In genomic region chr11:79519299-79519698, GRCm38 (mm10) we compare ENCODE assay signal across 1 mouse cellular context.
TF ChIP-seq lines count a peak whose summit lies in the region.

No protein-coding gene starts in this region.

TF ChIP-seq in MEL, 35 proteins besides CTCF, POLR2A, EP300 and RAD21 (continued from another document):
- no peak for TF ChIP-seq USF2 (IDR thresholded peaks at IDR 0.05; ENCODE audit: borderline replicate concordance in 1 of 2, insufficient read depth in 1 of 2, low read depth in 1 of 2, low read length in 2 of 2)
- no peak for TF ChIP-seq CHD2 (IDR thresholded peaks at IDR 0.05; ENCODE audit: low read length)
- no peak for TF ChIP-seq E2F4 (IDR thresholded peaks at IDR 0.05; ENCODE audit: borderline replicate concordance, low read depth, low read length)
- TF ChIP-seq TCF12 (IDR thresholded peaks at IDR 0.05; ENCODE audit: low read depth, low read length) = no peak
- TF ChIP-seq NELFE (IDR thresholded peaks at IDR 0.05; ENCODE audit: low read depth, low read length) = no peak
- no peak for TF ChIP-seq MEF2A (IDR thresholded peaks at IDR 0.05; ENCODE audit: extremely low read depth, insufficient replicate concordance, low read depth, low read length, poor library complexity, severe bottlenecking)
- no peak for TF ChIP-seq NRF1 (IDR thresholded peaks at IDR 0.05; ENCODE audit: insufficient read depth, low read depth, low read length, poor library complexity, severe bottlenecking)
- peak; percentile 42; the same call in 1 of the 2 replicates for TF ChIP-seq USF1 (IDR thresholded peaks at IDR 0.05; ENCODE audit: low read depth, low read length)
- TF ChIP-seq GATA1 (IDR thresholded peaks at IDR 0.05; ENCODE audit: low read depth, low read length) = no peak
- peak; percentile 80 for TF ChIP-seq MXI1 (IDR thresholded peaks at IDR 0.05; ENCODE audit: low read depth, low read length)
- no peak for TF ChIP-seq KAT2A (conservative IDR thresholded peaks at IDR 0.05; ENCODE audit: low read depth, low read length)
- 0 out of 2 replicates have a peak, but pooled peaks have one; percentile 75 for TF ChIP-seq CHD1 (IDR thresholded peaks at IDR 0.05; ENCODE audit: low read depth, low read length)
- no peak for TF ChIP-seq POLR2AphosphoS5 (IDR thresholded peaks at IDR 0.05; ENCODE audit: borderline replicate concordance, low read depth, low read length)
- TF ChIP-seq MYB (IDR thresholded peaks at IDR 0.05; ENCODE audit: low read depth, low read length) = no peak
- TF ChIP-seq MAZ (IDR thresholded peaks at IDR 0.05; ENCODE audit: low read depth, low read length) = no peak
- TF ChIP-seq ZC3H11A (IDR thresholded peaks at IDR 0.05; ENCODE audit: low read depth, low read length) = no peak
TF ChIP-seq in MEL: peak in this region for 4.
